Mouse (Mus musculus) cerebellum, postnatal 4 days (tissue): ENCODE results near the gene Nxpe2.

Source experiments
- DNase-seq, 2 experiments: peaks; one replicate each; pipeline ENCODE4 v3.0.0; 2022; ENCODE audit warnings: low spot score in 2 of 2, mixed read lengths in 1 of 2

Gene Nxpe2

GRCm38 (mm10) chr9:48298983-48299382 is 54.3 kb downstream of the Nxpe2 start:
- DNase-seq: no peak

GRCm38 (mm10) chr9:48294754-48295153 is 58.5 kb downstream of the Nxpe2 start:
- DNase-seq: no peak

GRCm38 (mm10) chr9:48290281-48290680 is 63.0 kb downstream of the Nxpe2 start:
- no peak for DNase-seq

DNA sequence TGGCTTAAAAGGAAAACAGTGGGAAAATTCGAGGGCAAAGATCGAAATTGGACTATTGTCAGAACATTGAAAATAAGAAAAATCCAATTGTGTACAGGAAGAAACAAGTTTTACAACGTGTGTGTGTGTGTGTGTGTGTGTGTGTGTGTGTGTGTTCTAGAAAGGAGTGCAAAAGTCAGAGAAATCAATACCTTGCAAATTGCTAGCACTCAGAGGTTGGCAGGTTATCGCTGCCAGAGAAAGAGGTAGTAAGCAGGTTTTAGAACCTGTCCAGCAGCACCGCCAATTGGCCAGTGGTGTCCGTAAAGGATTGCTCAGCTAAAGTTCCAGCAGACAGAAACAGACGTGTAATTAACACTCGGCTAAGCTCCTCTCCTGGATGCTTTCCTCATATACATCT is 69.0 kb downstream of the Nxpe2 start:
- no peak for DNase-seq

- DNase-seq: no peak
Measured at GRCm38 (mm10) chr9:48276831-48277230, 76.4 kb downstream of the Nxpe2 start.
